Mouse (Mus musculus): Measurements from ENCODE around the gene Ift80.
"Not testable (repeated sequence)": the region's sequence is repeated elsewhere in the genome, so short reads cannot be mapped to it uniquely, and the experiment has no call there.

Gene Ift80

DNA sequence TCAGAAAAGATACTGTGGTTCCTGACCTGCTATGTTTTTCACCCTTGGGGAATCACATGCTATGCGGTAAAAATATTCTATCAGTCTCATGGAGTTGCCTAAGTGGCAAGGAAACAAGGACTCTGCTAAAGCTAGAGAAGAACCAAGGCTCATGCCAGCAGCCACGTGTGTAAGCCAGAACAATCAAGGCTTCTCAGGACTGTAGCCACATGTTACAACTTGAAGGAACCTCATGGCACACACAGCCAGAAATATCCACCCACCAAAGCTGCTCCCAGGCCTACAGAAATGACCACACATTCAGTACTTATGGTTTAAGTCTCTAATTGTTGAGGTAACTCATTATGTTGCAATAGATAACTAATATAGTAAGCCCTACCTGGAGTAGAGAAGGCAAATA, 17.8 kb downstream of the Ift80 start:
- no peak for DNase-seq (ENCODE audit: low read depth)

DNA sequence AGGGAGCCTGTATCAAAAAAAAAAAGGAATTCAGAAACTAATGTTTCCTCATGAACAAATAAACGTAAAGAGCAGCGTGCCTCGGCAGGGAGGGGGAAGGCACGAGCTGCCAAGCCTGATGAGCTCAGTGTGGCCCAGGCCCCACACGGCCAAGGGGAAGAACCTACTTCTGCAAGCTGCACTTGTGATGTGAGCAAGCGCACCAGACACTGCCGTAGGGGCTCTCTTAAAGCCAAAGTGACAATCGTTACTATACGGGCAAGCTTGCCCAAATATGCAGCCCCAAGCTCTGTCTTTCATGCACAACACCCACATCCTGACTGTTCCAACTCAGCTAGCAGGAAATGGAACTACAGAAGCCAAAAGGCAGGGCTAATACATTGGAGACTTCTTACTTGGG, 23.5 kb downstream of the Ift80 start:
- peak; percentile 89 for DNase-seq (ENCODE audit: low read depth)

DNA sequence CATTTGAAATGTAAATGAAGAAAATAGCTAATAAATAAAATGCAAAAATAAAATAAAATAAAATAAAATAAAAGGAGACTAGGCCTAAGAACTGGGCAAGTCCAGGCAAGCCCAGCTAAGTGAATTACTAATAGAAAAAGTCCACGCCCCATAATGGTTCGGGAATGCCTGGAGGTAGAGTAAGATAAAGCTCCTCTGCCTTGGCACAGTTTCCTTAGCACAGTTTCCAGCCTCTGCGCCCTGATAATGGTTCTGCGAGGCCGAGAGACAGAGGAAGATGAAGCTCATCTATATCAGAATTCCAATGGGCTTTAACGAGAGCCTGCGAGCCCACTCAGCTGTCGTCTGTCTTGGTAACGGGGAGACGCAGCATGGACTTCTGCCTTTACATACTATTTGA, 25.2 kb downstream of the Ift80 start:
- DNase-seq (ENCODE audit: low read depth), result no peak

DNA sequence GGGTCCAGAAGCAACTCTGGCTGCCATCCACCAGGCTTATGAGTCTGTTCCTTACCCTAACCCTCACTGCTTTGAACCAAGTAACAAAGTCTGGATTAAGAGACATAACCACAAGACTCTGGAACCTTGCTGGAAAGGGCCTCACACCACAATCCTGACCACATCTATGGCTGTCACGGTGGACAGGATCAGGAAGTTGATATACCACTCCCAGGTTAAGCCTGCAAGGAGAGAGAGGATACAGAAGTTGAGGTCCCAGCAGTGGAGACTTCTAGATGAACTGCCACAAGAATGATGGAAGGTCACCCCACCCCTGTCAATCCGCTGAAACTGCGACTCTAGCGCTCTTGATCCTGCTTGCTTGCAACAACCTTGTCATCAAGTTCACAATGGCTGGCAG, 26.7 kb downstream of the Ift80 start:
- DNase-seq (ENCODE audit: low read depth), result no peak

DNA sequence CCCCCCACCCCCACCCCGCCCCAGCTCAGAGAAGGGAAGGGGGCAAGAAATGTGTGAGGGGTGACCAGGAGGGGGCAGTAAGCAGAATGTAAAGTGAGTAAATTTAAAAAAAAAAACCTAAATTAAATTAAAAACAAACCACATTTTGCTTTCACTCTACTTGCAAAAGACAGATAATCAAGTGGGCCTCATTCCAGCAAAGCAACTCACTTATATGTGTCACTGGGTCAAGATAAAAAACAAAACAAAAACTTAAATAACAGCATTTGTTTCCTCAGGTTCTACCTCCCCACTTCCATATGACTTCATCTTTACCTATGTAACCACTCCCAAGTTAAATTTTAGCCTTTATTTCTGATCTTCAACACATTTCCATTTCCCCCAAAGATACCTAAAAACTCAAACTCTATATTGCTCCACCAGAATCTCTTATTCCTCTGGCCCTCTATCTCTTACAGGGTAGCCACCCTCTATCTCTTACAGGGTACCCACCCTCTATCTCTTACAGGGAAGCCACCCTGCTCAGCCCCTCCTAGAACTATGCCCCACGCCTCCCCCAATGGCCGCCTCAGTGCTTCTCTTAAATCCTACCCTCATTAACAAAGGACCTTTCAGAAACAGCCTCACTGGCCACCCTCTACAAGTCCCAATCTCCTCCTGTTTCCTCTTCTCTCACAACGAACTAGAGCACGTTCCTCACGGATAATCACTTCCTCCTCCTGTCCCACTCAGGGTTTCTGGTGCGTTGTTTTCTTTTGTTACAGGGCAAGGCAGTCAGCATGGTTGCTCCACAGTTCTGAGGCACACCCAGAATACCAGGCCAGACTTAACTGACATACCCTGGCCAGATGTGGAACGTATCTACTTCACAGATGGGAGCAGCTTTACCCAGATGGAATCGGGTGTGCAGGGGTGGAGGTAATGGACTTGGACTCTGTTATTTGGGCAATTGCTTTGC, 28.6 kb downstream of the Ift80 start:
- no peak for DNase-seq (ENCODE audit: low read depth)

DNA sequence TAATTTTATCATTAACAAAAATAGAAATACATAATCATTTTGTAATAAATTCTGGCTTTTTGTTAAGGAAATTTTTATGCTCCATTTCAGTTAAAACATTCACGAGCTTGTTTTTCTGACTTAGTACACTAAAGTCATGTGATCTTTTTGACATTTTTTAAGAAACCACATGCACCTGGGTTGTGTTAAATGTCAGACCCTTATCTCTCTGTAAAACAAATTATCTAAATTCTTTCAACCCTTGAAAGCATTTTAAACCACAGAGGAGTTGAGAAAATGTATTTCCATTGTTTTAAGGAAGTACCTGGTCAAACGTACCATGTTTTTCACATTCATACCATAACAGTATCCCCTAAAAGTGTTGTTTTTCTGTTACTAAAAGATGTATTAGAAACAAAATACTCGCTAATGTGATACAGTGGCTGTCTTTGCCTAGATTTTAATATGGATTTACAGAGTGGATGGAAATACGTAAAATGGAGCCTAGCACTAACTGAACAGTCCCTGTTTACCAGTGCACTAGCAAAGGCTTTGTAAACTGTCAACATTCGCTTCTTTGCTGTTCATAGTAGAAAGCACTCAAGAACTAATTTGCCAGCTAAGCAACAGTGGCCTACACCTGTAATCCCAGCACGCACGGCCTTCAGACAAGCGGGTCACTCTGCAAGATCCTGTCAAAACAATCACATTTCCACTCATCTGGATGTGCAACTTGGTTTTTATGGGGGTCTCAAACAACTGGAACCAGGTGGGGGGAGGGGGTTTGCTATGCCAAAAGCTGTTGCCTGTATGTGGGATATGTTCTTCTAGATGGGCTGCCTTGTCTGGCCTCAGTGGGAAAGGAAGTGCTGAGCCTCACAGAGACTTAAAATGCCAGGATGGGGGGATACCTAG, 29.5 kb downstream of the Ift80 start:
- DNase-seq (ENCODE audit: low read depth), result peak; percentile 65

DNA sequence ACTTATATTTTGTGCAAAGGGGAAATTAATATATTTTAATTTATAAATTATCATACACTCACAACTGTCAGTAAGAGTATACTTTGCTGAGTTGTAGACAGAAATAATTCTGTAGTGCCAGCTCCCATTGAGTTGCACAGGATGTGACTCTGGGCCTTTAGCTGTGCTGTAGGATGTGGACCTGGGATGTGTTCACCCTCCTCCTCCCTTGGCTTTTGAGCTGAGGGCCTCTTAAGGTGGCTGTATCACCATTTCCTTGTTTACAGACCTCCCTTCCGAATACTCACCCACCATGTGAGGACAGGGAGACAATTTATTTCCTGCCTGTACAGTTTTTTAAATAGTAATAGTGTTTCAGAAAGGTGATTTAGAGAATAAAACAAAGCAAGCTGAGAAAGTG, 30.8 kb downstream of the Ift80 start:
- peak; percentile 52 for DNase-seq (ENCODE audit: low read depth)

DNA sequence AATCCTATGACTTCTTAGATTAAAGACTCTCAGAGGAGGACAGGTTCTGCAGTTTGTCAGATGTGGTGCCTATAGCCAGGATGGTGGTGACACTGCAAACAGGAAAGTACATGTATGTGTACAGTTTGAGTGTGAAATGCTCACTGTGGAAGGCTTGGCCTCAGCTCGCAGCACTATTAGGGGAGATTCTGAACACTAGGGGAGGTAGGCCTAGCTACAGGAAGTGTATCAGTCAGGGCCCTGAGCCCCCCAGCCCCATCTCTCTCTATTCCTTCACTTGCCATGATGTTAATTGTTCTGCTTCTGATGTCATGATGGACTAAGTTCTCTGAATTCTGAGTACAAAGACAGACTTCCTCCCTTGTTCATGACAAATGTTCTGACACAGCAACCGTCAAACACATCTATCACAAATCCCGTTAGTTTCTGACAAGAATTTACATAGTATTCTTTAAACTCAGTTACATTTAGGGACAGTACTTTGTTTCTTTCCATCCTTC, 35.2 kb downstream of the Ift80 start:
- DNase-seq (ENCODE audit: low read depth), result peak; percentile 66

DNA sequence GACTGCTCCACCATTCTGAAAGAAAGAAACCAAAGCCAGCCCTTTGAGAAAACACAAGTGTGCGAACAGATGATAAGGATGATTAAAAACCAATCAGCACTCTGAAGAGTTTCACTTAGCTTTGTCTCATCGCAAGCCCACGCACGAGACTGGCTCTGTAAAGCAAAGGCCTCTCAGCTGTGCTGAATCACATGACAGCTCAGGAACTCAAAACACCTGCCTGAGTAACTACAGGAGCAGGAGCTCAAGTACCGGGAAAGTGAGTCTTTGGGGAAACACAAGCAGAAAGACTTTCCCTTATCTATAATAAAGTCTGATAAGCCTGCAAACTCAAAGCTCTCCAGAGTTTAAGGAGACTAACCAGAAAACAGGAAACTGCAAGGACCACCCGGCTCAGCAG, 37.0 kb downstream of the Ift80 start:
- peak; percentile 79 for DNase-seq (ENCODE audit: low read depth)

DNA sequence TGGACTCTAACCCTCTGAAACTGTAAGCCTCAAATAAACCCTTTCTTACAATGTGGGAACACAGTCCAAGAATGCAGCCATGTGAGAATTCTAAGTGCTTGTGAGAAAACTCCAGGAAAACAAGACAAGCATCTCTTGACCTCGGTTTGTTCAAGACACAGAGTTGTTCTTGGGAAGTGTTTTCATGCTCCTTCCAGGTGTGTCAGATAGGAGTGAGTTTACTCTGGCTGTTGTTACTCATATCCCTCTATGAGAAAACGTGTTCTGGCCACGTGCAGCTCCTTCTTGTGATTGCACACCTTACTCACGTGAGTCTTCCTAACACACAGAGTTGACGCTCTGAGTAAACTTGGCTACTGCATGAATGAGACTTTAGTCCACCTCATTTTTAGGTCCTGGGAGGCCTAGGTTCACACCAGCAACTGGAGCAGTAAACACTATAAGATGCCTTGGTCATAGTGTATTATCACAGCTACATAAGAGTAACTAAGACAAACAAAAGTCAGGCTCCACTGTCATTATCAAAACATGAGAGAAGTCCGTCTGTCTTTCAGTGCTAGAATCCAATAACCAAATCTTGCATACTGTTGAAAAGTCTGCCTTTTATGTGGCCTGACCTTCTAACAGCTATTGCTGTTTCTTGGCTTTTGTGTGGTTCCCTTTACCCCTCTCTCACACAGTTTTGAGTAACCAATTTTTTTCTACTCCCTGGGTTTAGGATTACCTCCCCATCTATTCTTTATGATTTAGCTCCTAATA, 37.7 kb downstream of the Ift80 start:
- DNase-seq (ENCODE audit: low read depth), result peak; percentile 67

DNA sequence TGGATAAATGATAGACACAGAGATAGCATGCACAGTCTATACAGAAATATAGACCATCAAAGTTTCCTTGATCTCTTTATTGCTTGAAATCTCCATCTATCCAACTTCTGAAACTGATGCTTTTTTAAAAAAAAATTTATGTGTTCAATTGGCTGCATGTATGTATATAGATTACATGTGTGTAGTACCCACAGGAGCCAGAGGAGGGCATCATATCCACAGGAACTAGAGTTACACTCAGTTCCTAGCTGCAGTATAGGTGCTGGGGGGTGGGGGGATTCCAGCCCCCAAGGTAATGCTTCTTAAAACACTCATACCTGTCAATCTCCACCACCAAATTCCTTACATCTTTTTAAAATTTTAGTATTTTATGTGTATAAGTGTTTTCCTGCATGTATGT, 39.7 kb downstream of the Ift80 start:
- peak; percentile 79 for DNase-seq (ENCODE audit: low read depth)

DNA sequence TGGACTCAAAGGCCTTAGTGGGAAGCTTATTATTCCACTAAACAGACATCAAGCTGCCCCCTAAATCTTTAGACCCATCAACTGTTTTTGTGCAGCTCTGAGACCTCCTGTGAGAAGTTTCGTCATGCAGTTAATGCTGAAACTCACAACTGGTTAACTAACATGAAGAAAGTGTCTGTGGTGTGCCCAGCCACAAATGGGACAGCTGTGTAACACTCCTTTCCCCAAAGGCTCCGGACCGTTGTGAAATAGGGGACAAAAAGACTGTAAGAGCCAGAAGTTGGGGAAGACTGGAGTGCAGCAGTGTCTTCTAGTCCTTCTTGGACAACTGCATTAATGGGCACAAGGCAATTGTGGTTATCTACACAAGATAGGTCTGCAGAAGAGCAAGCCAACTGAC, 47.0 kb downstream of the Ift80 start:
- DNase-seq (ENCODE audit: low read depth), result no peak

DNA sequence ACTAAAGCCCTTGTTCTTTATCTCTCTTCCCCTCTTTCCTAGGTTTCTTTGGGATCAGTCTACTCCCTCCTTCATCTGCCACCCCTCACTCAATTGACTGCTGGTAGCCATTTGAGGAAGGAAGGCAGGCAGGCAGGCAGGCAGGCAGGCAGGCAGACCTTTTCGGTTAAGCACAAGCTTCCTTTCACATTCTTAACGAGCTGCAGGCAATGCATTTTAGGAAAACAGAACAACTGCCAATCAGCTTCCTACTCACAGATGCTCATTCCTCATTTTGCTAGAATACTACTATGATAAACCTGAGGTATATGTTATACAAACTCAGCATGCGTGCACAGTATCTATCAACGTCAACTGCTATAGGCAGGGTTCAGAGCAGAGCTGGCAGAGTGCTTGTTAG, 47.9 kb downstream of the Ift80 start:
- DNase-seq (ENCODE audit: low read depth), result no peak

DNA sequence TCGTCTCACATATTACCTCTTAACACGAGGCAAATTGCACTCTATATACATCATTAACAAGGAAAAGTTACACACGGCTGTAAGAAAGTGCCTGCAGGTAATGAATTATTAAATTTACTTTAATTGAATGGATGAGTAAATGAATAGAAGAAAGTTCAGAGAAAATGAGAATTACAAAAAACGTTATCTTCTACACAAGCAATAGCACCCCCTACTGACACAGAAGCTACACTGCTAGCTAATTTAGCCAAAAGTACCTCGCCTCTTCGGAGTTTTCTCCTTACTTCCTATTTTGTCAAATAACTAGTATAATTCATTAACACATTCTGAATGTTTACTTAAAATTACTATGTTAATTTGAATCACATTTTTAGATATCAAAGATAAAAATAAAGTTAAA, 49.9 kb downstream of the Ift80 start:
- DNase-seq (ENCODE audit: low read depth), result peak; percentile 78

DNA sequence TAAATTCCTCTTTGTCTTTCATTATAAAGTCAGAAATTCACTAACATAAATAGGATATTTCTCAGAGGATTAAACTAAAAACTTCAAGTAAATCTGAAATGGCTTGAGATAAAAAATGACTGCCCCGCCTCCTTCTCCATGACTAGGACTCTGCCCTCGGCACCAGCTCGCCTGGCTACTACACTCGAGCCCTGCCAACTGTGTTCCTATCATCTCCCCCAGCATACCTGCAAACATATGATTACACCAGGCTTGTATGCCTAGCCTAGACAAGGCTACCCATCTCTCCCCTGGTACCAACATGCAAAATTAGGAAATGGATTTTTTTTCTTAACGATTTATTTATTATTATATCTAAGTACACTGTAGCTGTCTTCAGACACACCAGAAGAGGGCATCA, 51.7 kb downstream of the Ift80 start:
- DNase-seq (ENCODE audit: low read depth), result no peak

DNA sequence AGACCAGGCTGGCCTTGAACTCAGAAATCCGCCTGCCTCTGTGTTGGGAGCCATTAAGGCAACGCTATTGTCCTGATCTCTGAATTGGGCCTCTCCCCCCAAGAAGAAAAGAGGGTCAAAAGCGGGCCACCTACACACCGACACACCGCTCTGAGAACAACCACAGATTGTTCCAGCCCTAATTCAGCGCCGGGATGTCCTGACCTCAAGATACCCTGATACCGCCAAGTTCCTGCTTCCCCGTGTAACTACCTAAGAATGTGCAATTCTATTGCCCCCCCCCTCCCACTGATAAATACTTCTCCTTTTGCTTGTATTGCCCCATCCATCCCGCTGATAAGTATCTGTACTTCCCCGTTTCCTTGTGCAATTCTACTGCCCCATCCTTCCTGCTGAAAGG, 52.4 kb downstream of the Ift80 start:
- not testable (repeated sequence) for DNase-seq (ENCODE audit: low read depth)

DNA sequence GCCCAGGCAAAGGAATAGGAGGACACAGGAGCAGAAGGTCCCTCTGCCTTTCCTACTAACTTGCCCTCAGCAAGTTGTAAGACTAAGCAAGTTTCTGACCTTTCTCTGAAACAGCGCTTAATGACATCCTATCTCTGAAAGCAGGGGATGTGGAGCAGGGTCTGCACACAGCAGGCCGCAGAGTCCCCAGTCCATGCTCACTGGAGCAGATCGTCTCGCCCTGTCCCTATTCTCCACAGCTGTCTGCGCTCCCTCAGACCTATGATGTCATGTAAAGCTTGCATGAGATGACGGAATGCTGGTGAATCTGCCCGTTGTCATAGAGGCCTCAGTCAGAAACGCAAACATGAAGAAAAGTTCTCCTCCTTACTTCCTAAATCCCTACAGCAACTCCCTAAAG, 55.0 kb downstream of the Ift80 start:
- DNase-seq (ENCODE audit: low read depth), result no peak

DNA sequence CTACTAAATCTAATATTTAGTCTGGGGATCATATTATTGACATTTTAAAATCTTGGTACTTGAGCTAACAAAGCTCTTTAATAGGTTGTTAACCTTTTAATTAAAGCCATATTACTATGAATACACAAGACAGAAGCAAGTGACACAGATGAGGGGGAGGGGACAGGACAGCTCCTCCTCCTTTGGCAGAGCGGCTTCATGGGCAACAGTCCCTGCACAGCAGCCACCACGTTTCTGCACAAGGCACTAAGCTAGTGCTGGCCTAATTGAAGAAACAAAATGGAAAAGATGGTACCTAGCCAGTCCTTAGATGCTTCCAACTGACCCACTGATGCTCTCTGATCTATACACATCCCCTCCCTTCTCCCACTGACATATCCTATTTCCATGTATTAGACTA, 55.5 kb downstream of the Ift80 start:
- DNase-seq (ENCODE audit: low read depth), result no peak

DNA sequence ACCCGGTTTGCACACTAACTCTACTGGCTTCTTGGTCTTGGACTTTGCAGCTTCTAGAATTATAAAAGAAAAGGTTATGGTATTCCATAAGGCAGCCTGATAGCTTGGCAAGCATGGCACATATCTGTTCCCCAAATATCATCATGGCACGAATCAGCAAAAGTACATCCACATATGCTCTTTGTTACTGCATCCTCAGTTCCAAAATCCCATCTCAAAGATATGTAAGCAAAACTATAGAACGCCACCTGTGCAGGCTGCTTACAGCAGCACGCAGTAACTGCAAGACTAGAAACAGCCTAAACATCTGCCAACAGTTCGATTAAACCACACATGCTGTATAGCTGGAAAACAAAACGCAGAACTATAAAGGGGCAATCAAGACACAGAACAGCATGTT, 62.5 kb downstream of the Ift80 start:
- DNase-seq (ENCODE audit: low read depth), result no peak

DNA sequence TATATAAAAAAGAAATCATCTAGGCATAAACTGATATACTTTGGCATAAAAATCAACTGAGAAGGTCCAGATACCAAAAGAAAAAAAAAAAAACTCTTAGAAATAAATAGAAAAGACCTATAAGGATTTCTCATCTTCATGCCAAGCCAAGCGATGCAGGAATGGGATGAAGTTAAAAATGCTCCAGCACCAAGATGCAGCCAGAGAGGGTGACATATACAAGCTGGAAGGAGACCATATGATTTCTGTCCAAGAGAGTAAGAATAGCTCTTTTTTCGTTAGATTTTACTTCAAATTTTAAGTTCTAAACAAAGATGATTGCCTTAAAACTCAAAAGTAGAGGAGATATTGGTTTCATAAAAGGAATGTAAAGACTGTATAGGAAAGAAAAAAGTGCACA, 64.1 kb downstream of the Ift80 start:
- DNase-seq (ENCODE audit: low read depth), result no peak

DNA sequence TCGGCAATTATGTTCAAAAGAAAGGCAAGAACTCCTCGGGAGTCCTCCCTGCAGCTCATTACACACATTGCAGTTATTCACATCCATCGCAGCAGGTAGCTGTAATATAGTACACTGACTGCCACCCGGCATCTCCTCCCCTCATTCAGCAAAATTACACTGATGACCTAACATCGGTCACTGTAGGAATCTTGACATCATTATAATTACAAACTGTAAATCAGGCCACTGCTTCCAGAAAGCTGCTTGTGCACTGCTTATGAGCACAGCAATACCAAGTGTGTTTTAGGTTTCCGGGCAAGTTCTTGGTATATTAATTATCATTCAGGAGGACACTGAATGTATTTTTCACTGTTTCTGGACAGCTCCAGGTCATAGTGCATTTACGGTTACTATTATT, 65.1 kb downstream of the Ift80 start:
- no peak for DNase-seq (ENCODE audit: low read depth)

DNA sequence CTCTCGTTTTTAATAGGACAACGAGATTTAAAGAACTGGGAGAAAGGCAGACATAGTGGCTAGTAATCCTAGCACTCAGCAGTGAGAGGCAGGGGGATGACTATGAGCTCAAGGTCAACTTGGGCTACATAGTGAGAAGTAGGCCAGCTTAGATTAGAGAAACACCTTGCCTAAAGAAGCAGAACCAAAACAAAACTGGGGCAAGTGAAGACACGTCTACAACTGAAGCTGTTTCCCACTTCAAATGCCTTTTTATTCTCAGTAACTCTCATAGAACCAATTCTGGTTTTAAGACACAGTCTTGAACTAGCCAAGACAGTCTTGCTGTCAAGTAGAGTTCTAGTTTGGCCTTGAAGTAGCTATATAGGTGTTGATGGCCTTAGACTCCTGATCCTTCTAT, 67.7 kb downstream of the Ift80 start:
- DNase-seq (ENCODE audit: low read depth), result no peak
